Mouse (Mus musculus) G1E (cell line): Measurements from ENCODE around the gene Coa7.

Source experiments
- CTCF ChIP-seq: IDR thresholded peaks from 2 replicates; pipeline ENCODE4 v1.5.1; 2012; ENCODE audit warnings: low read depth, low read length, inconsistent platforms, mixed read lengths
- GATA1 ChIP-seq: IDR thresholded peaks from 2 replicates; pipeline ENCODE4 v1.6.1; 2012; ENCODE audit warnings: borderline replicate concordance, low read length, inconsistent platforms, mixed read lengths

- TF ChIP-seq CTCF: no peak
- TF ChIP-seq GATA1: no peak
These were observed 43.5 kb downstream of the Coa7 start for GRCm38 (mm10) chr4:108371421-108371820.
